In the genomic region with DNA sequence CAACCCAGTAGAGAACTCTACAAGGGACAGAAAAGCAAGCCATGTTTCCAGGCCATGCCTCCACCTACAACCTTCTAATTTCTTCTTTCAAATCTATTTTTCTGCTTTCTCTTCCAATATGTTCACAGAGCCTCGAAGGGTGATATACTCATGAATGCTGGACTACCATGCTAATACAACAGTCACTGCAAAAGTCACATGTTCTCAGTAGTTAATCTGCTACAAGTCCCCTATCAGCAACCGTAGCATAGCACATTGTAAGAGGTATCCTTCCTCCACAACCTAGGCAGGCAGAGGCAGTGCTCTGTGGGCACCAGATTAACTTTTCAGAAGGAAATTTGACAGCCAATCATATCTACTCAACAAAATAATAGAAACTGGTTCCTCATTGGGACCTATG, we compare ENCODE assay signal across 23 mouse cellular contexts. TPM values are rescaled to one million over a fixed set of nuclear protein-coding genes. Genes with fewer than 3 reads are reported as not detected.
"Had no signal": no experiment of that assay in that cellular context is flagged by ENCODE, and none has a peak within 500 bp of the region (broad histone marks: within the 10 kb centered on the region; RNA-seq: fewer than 3 reads in every experiment).

No protein-coding gene starts in this region.

- H3K9me3 ChIP-seq: neural tube, embryonic 15.5 days; stomach, embryonic 15.5 days had no signal

- H3K27me3 ChIP-seq: neural tube, embryonic 13.5 days; neural tube, embryonic 15.5 days; stomach, embryonic 15.5 days had no signal

- H3K4me3 ChIP-seq: neural tube, embryonic 13.5 days; neural tube, embryonic 15.5 days; stomach, embryonic 15.5 days had no signal

- H3K9ac ChIP-seq: neural tube, embryonic 13.5 days; neural tube, embryonic 15.5 days; stomach, embryonic 15.5 days had no signal

- H3K4me1 ChIP-seq: neural tube, embryonic 13.5 days; neural tube, embryonic 15.5 days; stomach, embryonic 15.5 days had no signal

- H3K27ac ChIP-seq: neural tube, embryonic 13.5 days; neural tube, embryonic 15.5 days; stomach, embryonic 15.5 days; stomach, postnatal 0 days had no signal

- DNase-seq: retina, postnatal 1 day; right cerebral cortex, adult 18-20 months; right cerebral cortex, postnatal 14 days; right cerebral cortex, postnatal 25 days; right cerebral cortex, postnatal 4 days; spleen, adult 18-20 months; thymus, adult 18-20 months; thymus, adult 2 months; thymus, postnatal 14 days; thymus, postnatal 25 days; thymus, postnatal 36 days; thymus, postnatal 4 days had no signal

RNA-seq across cellular contexts. Expression of a gene that starts 58.0 kb away (rescaled TPM):
- total RNA-seq: neutrophil, adult 5-6 weeks had no signal
- polyA plus RNA-seq: small intestine, adult 2 months; spleen, adult 2 months; stomach, embryonic 14.5 days; stomach, embryonic 15.5 days; stomach, embryonic 16.5 days; stomach, postnatal 0 days; thymus, adult 2 months; thymus, postnatal 0 days; urinary bladder, adult 2 months had no signal
